Mouse (Mus musculus): ENCODE results near the gene Pm20d1.
"Not testable (repeated sequence)": the region's sequence is repeated elsewhere in the genome, so short reads cannot be mapped to it uniquely, and the experiment has no call there.

Gene Pm20d1

GRCm38 (mm10) chr1:131771440-131771839 lies 25.7 kb upstream of the Pm20d1 start:
- no peak for DNase-seq (ENCODE audit: extremely low read depth, insufficient read length, low spot score)

GRCm38 (mm10) chr1:131794591-131794990 lies 2.6 kb upstream of the Pm20d1 start:
- no peak for DNase-seq (ENCODE audit: extremely low read depth, insufficient read length, low spot score)

- DNase-seq (ENCODE audit: extremely low read depth, insufficient read length, low spot score), result no peak
These were observed 2.0 kb upstream of the Pm20d1 start for GRCm38 (mm10) chr1:131795171-131795570.

GRCm38 (mm10) chr1:131800001-131800400 lies 2.8 kb downstream of the Pm20d1 start:
- DNase-seq (ENCODE audit: extremely low read depth, insufficient read length, low spot score), result no peak

- DNase-seq (ENCODE audit: extremely low read depth, insufficient read length, low spot score), result no peak
These were observed 3.9 kb downstream of the Pm20d1 start for GRCm38 (mm10) chr1:131801071-131801470.

- DNase-seq (ENCODE audit: extremely low read depth, insufficient read length, low spot score), result no peak
These were observed 5.5 kb downstream of the Pm20d1 start for GRCm38 (mm10) chr1:131802652-131803051.

GRCm38 (mm10) chr1:131804166-131804565 lies 7.0 kb downstream of the Pm20d1 start:
- DNase-seq (ENCODE audit: extremely low read depth, insufficient read length, low spot score), result no peak

- no peak for DNase-seq (ENCODE audit: extremely low read depth, insufficient read length, low spot score)
These were observed 11.8 kb downstream of the Pm20d1 start for GRCm38 (mm10) chr1:131808986-131809385.

GRCm38 (mm10) chr1:131809651-131810050 lies 12.5 kb downstream of the Pm20d1 start:
- DNase-seq (ENCODE audit: extremely low read depth, insufficient read length, low spot score), result no peak

- DNase-seq (ENCODE audit: extremely low read depth, insufficient read length, low spot score), result no peak
These were observed 14.2 kb downstream of the Pm20d1 start for GRCm38 (mm10) chr1:131811393-131811792.

GRCm38 (mm10) chr1:131812006-131812405 lies 14.8 kb downstream of the Pm20d1 start:
- DNase-seq (ENCODE audit: extremely low read depth, insufficient read length, low spot score), result no peak

- no peak for DNase-seq (ENCODE audit: extremely low read depth, insufficient read length, low spot score)
These were observed 15.6 kb downstream of the Pm20d1 start for GRCm38 (mm10) chr1:131812631-131813295.

GRCm38 (mm10) chr1:131813731-131814130 lies 16.6 kb downstream of the Pm20d1 start:
- no peak for DNase-seq (ENCODE audit: extremely low read depth, insufficient read length, low spot score)

- DNase-seq (ENCODE audit: extremely low read depth, insufficient read length, low spot score), result no peak
These were observed 17.0 kb downstream of the Pm20d1 start for GRCm38 (mm10) chr1:131814191-131814590.

GRCm38 (mm10) chr1:131816886-131817285 lies 19.7 kb downstream of the Pm20d1 start:
- DNase-seq (ENCODE audit: extremely low read depth, insufficient read length, low spot score), result no peak

GRCm38 (mm10) chr1:131820353-131820752 lies 23.2 kb downstream of the Pm20d1 start:
- DNase-seq (ENCODE audit: extremely low read depth, insufficient read length, low spot score), result not testable (repeated sequence)

GRCm38 (mm10) chr1:131820887-131821328 lies 23.7 kb downstream of the Pm20d1 start:
- DNase-seq (ENCODE audit: extremely low read depth, insufficient read length, low spot score), result no peak

- DNase-seq (ENCODE audit: extremely low read depth, insufficient read length, low spot score), result no peak
These were observed 25.1 kb downstream of the Pm20d1 start for GRCm38 (mm10) chr1:131822292-131822691.

GRCm38 (mm10) chr1:131822856-131823492 lies 25.8 kb downstream of the Pm20d1 start:
- no peak for DNase-seq (ENCODE audit: extremely low read depth, insufficient read length, low spot score)

GRCm38 (mm10) chr1:131823563-131823962 lies 26.4 kb downstream of the Pm20d1 start:
- DNase-seq (ENCODE audit: extremely low read depth, insufficient read length, low spot score), result no peak

- no peak for DNase-seq (ENCODE audit: extremely low read depth, insufficient read length, low spot score)
These were observed 27.5 kb downstream of the Pm20d1 start for GRCm38 (mm10) chr1:131824528-131825181.

Measured in 3134 (cell line).